Mouse (Mus musculus): ENCODE results near the gene Specc1.

The Specc1 gene

GRCm38 (mm10) chr11:61964611-61965010 lies 8.0 kb downstream of the Specc1 start:
- ATAC-seq (ENCODE audit: insufficient number of reproducible peaks, low FRiP score, low TSS enrichment) = no peak

- ATAC-seq (ENCODE audit: insufficient number of reproducible peaks, low FRiP score, low TSS enrichment) = no peak
Measured at GRCm38 (mm10) chr11:61967034-61967433, 10.5 kb downstream of the Specc1 start.

GRCm38 (mm10) chr11:61968875-61969274 lies 12.3 kb downstream of the Specc1 start:
- no peak for ATAC-seq (ENCODE audit: insufficient number of reproducible peaks, low FRiP score, low TSS enrichment)

GRCm38 (mm10) chr11:61970901-61971300 lies 14.3 kb downstream of the Specc1 start:
- no peak for ATAC-seq (ENCODE audit: insufficient number of reproducible peaks, low FRiP score, low TSS enrichment)

GRCm38 (mm10) chr11:61971441-61972221 lies 15.1 kb downstream of the Specc1 start:
- ATAC-seq (ENCODE audit: insufficient number of reproducible peaks, low FRiP score, low TSS enrichment) = no peak

- no peak for ATAC-seq (ENCODE audit: insufficient number of reproducible peaks, low FRiP score, low TSS enrichment)
Measured at GRCm38 (mm10) chr11:61974106-61974707, 17.6 kb downstream of the Specc1 start.

GRCm38 (mm10) chr11:61975783-61976182 lies 19.2 kb downstream of the Specc1 start:
- no peak for ATAC-seq (ENCODE audit: insufficient number of reproducible peaks, low FRiP score, low TSS enrichment)

GRCm38 (mm10) chr11:61981285-61981684 lies 24.7 kb downstream of the Specc1 start:
- ATAC-seq (ENCODE audit: insufficient number of reproducible peaks, low FRiP score, low TSS enrichment) = no peak

GRCm38 (mm10) chr11:61982828-61983227 lies 26.3 kb downstream of the Specc1 start:
- ATAC-seq (ENCODE audit: insufficient number of reproducible peaks, low FRiP score, low TSS enrichment) = no peak

GRCm38 (mm10) chr11:61986939-61987338 lies 30.4 kb downstream of the Specc1 start:
- ATAC-seq (ENCODE audit: insufficient number of reproducible peaks, low FRiP score, low TSS enrichment) = no peak

GRCm38 (mm10) chr11:61989647-61990046 lies 33.1 kb downstream of the Specc1 start:
- ATAC-seq (ENCODE audit: insufficient number of reproducible peaks, low FRiP score, low TSS enrichment) = no peak

GRCm38 (mm10) chr11:61991576-61991975 lies 35.0 kb downstream of the Specc1 start:
- ATAC-seq (ENCODE audit: insufficient number of reproducible peaks, low FRiP score, low TSS enrichment) = no peak

GRCm38 (mm10) chr11:61992671-61993285 lies 36.2 kb downstream of the Specc1 start:
- ATAC-seq (ENCODE audit: insufficient number of reproducible peaks, low FRiP score, low TSS enrichment) = no peak

- ATAC-seq (ENCODE audit: insufficient number of reproducible peaks, low FRiP score, low TSS enrichment) = no peak
Measured at GRCm38 (mm10) chr11:61999501-61999900, 42.9 kb downstream of the Specc1 start.

- ATAC-seq (ENCODE audit: insufficient number of reproducible peaks, low FRiP score, low TSS enrichment) = no peak
Measured at GRCm38 (mm10) chr11:62000099-62000498, 43.5 kb downstream of the Specc1 start.

GRCm38 (mm10) chr11:62001977-62002376 lies 45.4 kb downstream of the Specc1 start:
- ATAC-seq (ENCODE audit: insufficient number of reproducible peaks, low FRiP score, low TSS enrichment) = no peak

GRCm38 (mm10) chr11:62004881-62005240 lies 48.3 kb downstream of the Specc1 start:
- no peak for ATAC-seq (ENCODE audit: insufficient number of reproducible peaks, low FRiP score, low TSS enrichment)

- 0 out of 2 replicates have a peak, but pooled peaks have one; percentile 58 for ATAC-seq (ENCODE audit: insufficient number of reproducible peaks, low FRiP score, low TSS enrichment)
Measured at GRCm38 (mm10) chr11:62005241-62005910, 48.8 kb downstream of the Specc1 start.

GRCm38 (mm10) chr11:62005911-62006260 lies 49.3 kb downstream of the Specc1 start:
- ATAC-seq (ENCODE audit: insufficient number of reproducible peaks, low FRiP score, low TSS enrichment) = no peak

GRCm38 (mm10) chr11:62006680-62007079 lies 50.1 kb downstream of the Specc1 start:
- ATAC-seq (ENCODE audit: insufficient number of reproducible peaks, low FRiP score, low TSS enrichment) = no peak

- ATAC-seq (ENCODE audit: insufficient number of reproducible peaks, low FRiP score, low TSS enrichment) = no peak
Measured at GRCm38 (mm10) chr11:62007984-62008383, 51.4 kb downstream of the Specc1 start.

All from cerebellum, adult (tissue).